Mouse (Mus musculus): Measurements from ENCODE around the gene Gp1bb.
A peak's percentile ranks its signal among the peaks of the same experiment; 100 is the strongest.

The Gp1bb gene

GRCm38 (mm10) chr16:18622019-18622418 is at the start of gene Gp1bb:
Gene Gp1bb (minus strand): TSS chr16:18622403.
- peak; percentile 46 for DNase-seq

GRCm38 (mm10) chr16:18669914-18670313 is 47.7 kb upstream of the Gp1bb start:
- DNase-seq, result no peak

- DNase-seq, result no peak
These were observed 36.4 kb upstream of the Gp1bb start for GRCm38 (mm10) chr16:18658597-18658996.

GRCm38 (mm10) chr16:18655372-18656098 is 33.3 kb upstream of the Gp1bb start:
- no peak for DNase-seq

- no peak for DNase-seq
These were observed 31.3 kb upstream of the Gp1bb start for GRCm38 (mm10) chr16:18653290-18654160.

- DNase-seq, result no peak
These were observed 26.9 kb upstream of the Gp1bb start for GRCm38 (mm10) chr16:18649126-18649525.

- DNase-seq, result no peak
These were observed 23.1 kb upstream of the Gp1bb start for GRCm38 (mm10) chr16:18645329-18645728.

- no peak for DNase-seq
These were observed 22.3 kb upstream of the Gp1bb start for GRCm38 (mm10) chr16:18644485-18644884.

GRCm38 (mm10) chr16:18643406-18643998 is 21.3 kb upstream of the Gp1bb start:
- DNase-seq, result no peak

- DNase-seq, result no peak
These were observed 20.7 kb upstream of the Gp1bb start for GRCm38 (mm10) chr16:18642897-18643296.

GRCm38 (mm10) chr16:18642291-18642690 is 20.1 kb upstream of the Gp1bb start:
- no peak for DNase-seq

- DNase-seq, result no peak
These were observed 17.3 kb upstream of the Gp1bb start for GRCm38 (mm10) chr16:18639382-18639929.

GRCm38 (mm10) chr16:18638396-18638795 is 16.2 kb upstream of the Gp1bb start:
- DNase-seq, result no peak

GRCm38 (mm10) chr16:18636804-18637203 is 14.6 kb upstream of the Gp1bb start:
- DNase-seq, result no peak

GRCm38 (mm10) chr16:18636401-18636800 is 14.2 kb upstream of the Gp1bb start:
- DNase-seq, result no peak

GRCm38 (mm10) chr16:18633333-18633732 is 11.1 kb upstream of the Gp1bb start:
- no peak for DNase-seq

- peak; percentile 3 for DNase-seq
These were observed 10.6 kb upstream of the Gp1bb start for GRCm38 (mm10) chr16:18632816-18633215.

- no peak for DNase-seq
These were observed 9.9 kb upstream of the Gp1bb start for GRCm38 (mm10) chr16:18632059-18632458.

GRCm38 (mm10) chr16:18631141-18631540 is 8.9 kb upstream of the Gp1bb start:
- peak; percentile 36 for DNase-seq

GRCm38 (mm10) chr16:18630291-18630690 is 8.1 kb upstream of the Gp1bb start:
- DNase-seq, result no peak

GRCm38 (mm10) chr16:18629390-18630231 is 7.4 kb upstream of the Gp1bb start, which contains the start of gene Sept5:
Gene Sept5 (minus strand): TSS chr16:18629954.
- DNase-seq, result peak; percentile 86

- peak; percentile 57 for DNase-seq
These were observed 6.7 kb upstream of the Gp1bb start for GRCm38 (mm10) chr16:18628948-18629340.
